Mouse (Mus musculus) adrenal gland, adult 2 months (tissue): ENCODE data around the gene Unkl. TPM values are rescaled to one million over a fixed set of nuclear protein-coding genes. Genes with fewer than 3 reads are reported as not detected.
A peak's percentile ranks its signal among the peaks of the same experiment; 100 is the strongest.

Experiments used
- DNase-seq: peaks from one replicate; pipeline ENCODE4 v3.0.0; 2021
- microRNA-seq, 2 experiments: library from miRNA; unstranded; fragments of <30 nt; microRNA quantifications; one replicate each; pipeline ENCODE4 v1.2.0; 2021
- polyA plus RNA-seq: library from polyadenylated mRNA; depleted of rRNA; stranded (reverse); fragments of >200 nt; gene quantifications from 2 replicates; pipeline ENCODE4 v1.2.3, GENCODE M21; 2012; rRNA removed
- total RNA-seq, 2 experiments: library from RNA; stranded (reverse); gene quantifications; 2 replicates each; pipeline ENCODE4 v1.2.3; 2021

Gene Unkl
- total and polyA plus RNA-seq, 3 experiments = 14.0 to 23.7 (median 18.1) TPM

DNA sequence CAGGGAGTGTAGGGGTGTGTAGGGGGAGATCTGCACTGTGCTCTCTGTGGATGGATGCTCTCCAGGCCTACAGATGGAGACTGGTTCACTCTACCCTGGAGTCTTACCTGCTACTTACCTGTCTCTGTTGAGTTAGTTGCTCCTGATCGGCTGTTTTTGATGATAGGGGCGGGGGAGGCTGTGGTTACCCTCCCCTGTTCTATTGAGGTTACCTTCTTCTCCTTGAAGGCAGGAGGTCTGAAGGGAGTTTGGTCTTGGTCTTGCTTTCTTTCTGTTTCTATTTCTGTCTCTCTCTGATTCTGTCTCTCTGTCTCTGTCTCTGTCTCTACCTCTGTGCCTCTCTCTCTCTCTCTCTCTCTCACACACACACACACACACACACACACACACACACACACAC, 66.9 kb downstream of the Unkl start:
- DNase-seq = no peak

DNA sequence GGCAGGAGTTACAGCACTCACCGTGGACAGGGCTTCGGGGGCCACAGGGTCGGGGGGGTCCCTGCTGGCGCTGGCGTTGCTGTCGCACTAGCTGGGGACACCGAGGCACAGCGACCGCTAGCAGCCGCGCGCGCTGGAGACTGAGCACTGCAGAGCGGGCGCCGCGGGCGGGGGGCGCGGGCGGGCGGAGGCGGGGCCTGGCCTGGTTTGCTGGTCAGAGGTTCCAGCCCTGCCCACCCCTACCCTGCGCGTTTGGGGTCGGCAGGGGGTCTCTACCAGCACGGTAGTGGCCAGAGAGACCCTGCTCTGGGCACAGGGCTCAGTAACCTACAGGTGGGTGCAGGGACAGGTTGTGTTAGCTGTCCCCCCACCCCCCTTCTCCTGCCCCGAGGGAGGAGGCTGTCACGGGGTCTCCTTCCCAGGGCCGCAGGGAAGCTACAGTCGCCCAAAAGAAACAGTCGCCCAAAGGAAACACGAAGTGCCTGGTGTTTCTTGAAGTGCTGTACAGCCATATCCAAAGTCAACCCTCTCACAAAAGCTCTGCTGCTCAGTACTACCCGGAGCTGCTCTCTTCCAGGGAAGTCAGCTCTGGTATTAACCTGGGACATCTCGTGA, 68.0 kb downstream of the Unkl start, which contains the start of gene Baiap3:
Gene Baiap3, minus strand, starts transcription at position 225 of the 615 bp plus-strand sequence.
- no peak for DNase-seq

GRCm38 (mm10) chr17:25257804-25258261, 69.6 kb downstream of the Unkl start:
- no peak for DNase-seq

DNA sequence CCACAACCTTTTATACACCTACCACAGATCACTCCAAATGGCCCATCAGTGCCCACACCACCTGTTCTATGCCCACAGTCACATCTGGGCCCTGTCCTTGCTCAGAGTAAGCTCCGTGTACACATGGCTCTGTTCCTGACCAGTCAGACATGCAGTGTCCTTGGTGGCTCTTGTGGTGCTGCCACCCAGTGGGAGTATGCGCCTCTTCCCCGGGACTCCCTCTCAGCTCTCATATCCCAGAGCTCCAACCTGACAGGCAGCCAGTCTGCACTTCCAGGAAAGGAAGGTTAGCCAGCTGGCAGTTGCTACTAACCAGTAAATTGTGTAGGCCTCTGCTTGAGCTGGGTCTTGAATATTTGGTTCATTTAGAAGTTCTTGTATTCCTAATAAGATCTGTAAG, 76.3 kb downstream of the Unkl start:
- DNase-seq = peak; percentile 79

GRCm38 (mm10) chr17:25270795-25271335, 82.7 kb downstream of the Unkl start:
- no peak for DNase-seq

GRCm38 (mm10) chr17:25272326-25272725, 84.1 kb downstream of the Unkl start:
- peak; percentile 38 for DNase-seq

GRCm38 (mm10) chr17:25272951-25273705, 84.9 kb downstream of the Unkl start:
- peak; percentile 94 for DNase-seq

GRCm38 (mm10) chr17:25273706-25274501, 85.7 kb downstream of the Unkl start:
- DNase-seq = peak; percentile 98

DNA sequence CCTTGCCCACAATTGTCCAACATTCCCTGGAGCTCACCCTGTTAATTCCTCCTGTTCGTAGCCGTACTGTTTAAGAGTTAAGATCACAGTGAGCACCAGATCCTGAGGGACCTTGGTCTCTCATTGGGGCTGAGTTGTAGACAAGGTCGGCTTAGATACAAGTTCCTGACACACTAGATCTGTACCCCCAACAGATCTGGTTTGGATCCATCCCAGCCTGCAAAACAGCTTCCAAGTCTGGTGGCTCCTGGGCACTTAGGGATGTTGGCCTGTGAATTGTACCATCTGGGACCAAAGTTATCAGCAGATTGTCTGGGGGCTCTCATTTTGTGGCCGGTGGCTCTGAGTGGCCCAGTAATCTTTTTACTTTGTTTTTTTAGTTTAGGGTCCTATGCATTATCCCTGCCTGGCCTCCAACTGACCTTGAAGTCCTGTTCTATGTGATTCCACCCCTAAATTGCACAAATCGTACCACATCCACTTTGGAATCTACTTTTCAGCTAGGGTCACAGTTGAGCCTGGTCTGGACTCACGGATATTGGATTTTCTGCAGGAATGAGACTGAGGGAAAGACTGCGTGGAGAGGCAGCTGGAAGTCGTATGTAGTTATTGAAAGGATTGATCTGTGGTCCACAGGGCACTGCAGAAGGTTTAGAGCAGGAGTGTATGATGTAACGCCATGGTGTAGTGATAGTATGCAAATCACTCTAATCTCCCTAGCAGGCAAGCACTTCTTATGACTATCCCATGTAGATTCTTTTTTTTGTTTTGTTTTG, 86.6 kb downstream of the Unkl start, which contains the start of gene Ube2i:
Gene Ube2i, minus strand, starts transcription at position 52 of the 776 bp plus-strand sequence.
- no peak for DNase-seq

DNA sequence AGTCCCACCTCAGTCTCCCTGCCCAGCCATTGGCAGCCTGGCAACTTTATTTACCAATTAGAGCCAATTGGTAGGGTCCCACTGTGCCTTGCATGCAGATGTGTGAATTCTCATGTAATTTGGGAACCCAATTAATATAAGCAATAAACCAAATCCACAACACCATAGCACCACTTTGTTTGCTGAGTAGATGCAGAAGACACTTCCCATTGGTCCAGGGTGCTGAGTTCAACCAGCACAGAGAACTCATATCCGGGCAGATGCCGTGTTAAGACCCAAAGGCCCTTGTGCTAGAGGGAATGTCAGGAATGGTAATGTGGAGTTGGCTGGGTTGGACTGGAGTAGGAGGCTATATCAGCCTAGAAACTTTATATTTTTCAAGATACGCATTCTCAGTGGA, 87.6 kb downstream of the Unkl start:
- no peak for DNase-seq

- DNase-seq = peak; percentile 66
Measured at GRCm38 (mm10) chr17:25282133-25282532, 93.9 kb downstream of the Unkl start.

Small RNAs within 50 kb of the gene (microRNA-seq; reads per million reads assigned to microRNA genes)
- gene Mir3547 = 25.7 to 26.9 reads per million in 2 experiments

Other genes starting within 250 kb of the Unkl start
- gene Jpt2, start 227.7 kb upstream of the Unkl start, total RNA-seq = 10 to 100 TPM; 26.7 to 39.1 TPM
- 2.3 and 4.6 TPM in 2 replicates for gene Jpt2, start 227.7 kb upstream of the Unkl start, polyA plus RNA-seq
- gene Cramp1l, start 172.6 kb upstream of the Unkl start, total RNA-seq = 10 to 100 TPM; 17.8 to 18.2 TPM
- 15.4 and 16.7 TPM in 2 replicates for gene Cramp1l, start 172.6 kb upstream of the Unkl start, polyA plus RNA-seq
- gene Ift140, start 172.3 kb upstream of the Unkl start, total RNA-seq = 10 to 100 TPM; 27.8 to 28.0 TPM
- 20.9 and 21.8 TPM in 2 replicates for gene Ift140, start 172.3 kb upstream of the Unkl start, polyA plus RNA-seq
- gene Tmem204, start 104.8 kb upstream of the Unkl start, total RNA-seq = 10 to 100 TPM; 32.2 to 44.8 TPM
- gene Tmem204, start 104.8 kb upstream of the Unkl start, polyA plus RNA-seq = 59.2 and 64.1 TPM in 2 replicates
- gene Telo2, start 72.4 kb upstream of the Unkl start, total RNA-seq = 10 to 100 TPM; 16.4 to 24.5 TPM
- gene Telo2, start 72.4 kb upstream of the Unkl start, polyA plus RNA-seq = 15.5 and 15.7 TPM in 2 replicates
- not detected for gene Ptx4, start 67.6 kb upstream of the Unkl start, total RNA-seq
- gene Ptx4, start 67.6 kb upstream of the Unkl start, polyA plus RNA-seq = not detected in 2 replicates
- gene Clcn7, start 55.0 kb upstream of the Unkl start, total RNA-seq = 10 to 100 TPM; 38.3 to 48.6 TPM
- 33.9 and 37.4 TPM in 2 replicates for gene Clcn7, start 55.0 kb upstream of the Unkl start, polyA plus RNA-seq
- under 1 TPM in 1 of 2 experiments, not detected in 1; 0.12 TPM for gene Ccdc154, start 25.9 kb upstream of the Unkl start, total RNA-seq
- gene Ccdc154, start 25.9 kb upstream of the Unkl start, polyA plus RNA-seq = 0.03 and 0.07 TPM in 2 replicates
- not detected for gene Gm38655, start 12.9 kb upstream of the Unkl start, total RNA-seq
- not detected in 2 replicates for gene Gm38655, start 12.9 kb upstream of the Unkl start, polyA plus RNA-seq
- 10 to 100 TPM; 16.7 to 24.4 TPM for gene BC003965, start 3.8 kb upstream of the Unkl start, total RNA-seq
- gene BC003965, start 3.8 kb upstream of the Unkl start, polyA plus RNA-seq = 24.0 and 25.7 TPM in 2 replicates
- 10 to 100 TPM; 50.4 to 50.6 TPM for gene Gnptg, start 51.7 kb downstream of the Unkl start, total RNA-seq
- 32.6 and 40.0 TPM in 2 replicates for gene Gnptg, start 51.7 kb downstream of the Unkl start, polyA plus RNA-seq
- 10 to 100 TPM; 18.5 to 25.1 TPM for gene Tsr3, start 51.8 kb downstream of the Unkl start, total RNA-seq
- 24.1 and 28.9 TPM in 2 replicates for gene Tsr3, start 51.8 kb downstream of the Unkl start, polyA plus RNA-seq
- 10 to 100 TPM in 1 of 2 experiments, 1 to 10 TPM in 1; 9.7 to 10.1 TPM for gene Baiap3, start 68.0 kb downstream of the Unkl start, total RNA-seq
- gene Baiap3, start 68.0 kb downstream of the Unkl start, polyA plus RNA-seq = 84.6 and 90.0 TPM in 2 replicates
- gene Ube2i, start 86.2 kb downstream of the Unkl start, total RNA-seq = 100 to 1,000 TPM; 225 to 248 TPM
- gene Ube2i, start 86.2 kb downstream of the Unkl start, polyA plus RNA-seq = 79.5 and 103 TPM in 2 replicates
- gene Prss34, start 110.0 kb downstream of the Unkl start, total RNA-seq = under 1 TPM; 0.23 to 0.48 TPM
- gene Prss34, start 110.0 kb downstream of the Unkl start, polyA plus RNA-seq = not detected in 2 replicates
- gene Prss28, start 120.2 kb downstream of the Unkl start, total RNA-seq = not detected
- not detected in 2 replicates for gene Prss28, start 120.2 kb downstream of the Unkl start, polyA plus RNA-seq
- not detected for gene Prss29, start 130.3 kb downstream of the Unkl start, total RNA-seq
- not detected in 2 replicates for gene Prss29, start 130.3 kb downstream of the Unkl start, polyA plus RNA-seq
- gene Tpsab1, start 157.2 kb downstream of the Unkl start, total RNA-seq = 1 to 10 TPM in 1 of 2 experiments, under 1 TPM in 1; 0.98 to 1.5 TPM
- 4.3 and 4.9 TPM in 2 replicates for gene Tpsab1, start 157.2 kb downstream of the Unkl start, polyA plus RNA-seq
- gene Tpsb2, start 177.9 kb downstream of the Unkl start, total RNA-seq = 1 to 10 TPM; 2.8 to 3.8 TPM
- 10.0 and 18.1 TPM in 2 replicates for gene Tpsb2, start 177.9 kb downstream of the Unkl start, polyA plus RNA-seq
- gene Tpsg1, start 180.9 kb downstream of the Unkl start, total RNA-seq = not detected
- gene Tpsg1, start 180.9 kb downstream of the Unkl start, polyA plus RNA-seq = 0.20 and 0.75 TPM in 2 replicates
- gene Cacna1h, start 245.4 kb downstream of the Unkl start, total RNA-seq = 10 to 100 TPM; 77.1 to 96.1 TPM
- 163 and 202 TPM in 2 replicates for gene Cacna1h, start 245.4 kb downstream of the Unkl start, polyA plus RNA-seq